Mouse (Mus musculus) ES-E14 (cell line): Measurements from ENCODE around the gene Chn2.

ENCODE experiments used
- CHD2 ChIP-seq: IDR thresholded peaks from 2 replicates; pipeline ENCODE4 v1.6.1; 2014; ENCODE audit warnings: mild to moderate bottlenecking, low read depth, low read length, inconsistent platforms
- MAFK ChIP-seq: IDR thresholded peaks from 2 replicates; pipeline ENCODE4 v1.6.1; 2014; ENCODE audit warnings: mild to moderate bottlenecking, low read depth, low read length, inconsistent platforms; ENCODE audit not compliant: insufficient read depth
- ZNF384 ChIP-seq: IDR thresholded peaks from 2 replicates; pipeline ENCODE4 v1.6.1; 2012; ENCODE audit warnings: low read depth, low read length, inconsistent platforms

DNA sequence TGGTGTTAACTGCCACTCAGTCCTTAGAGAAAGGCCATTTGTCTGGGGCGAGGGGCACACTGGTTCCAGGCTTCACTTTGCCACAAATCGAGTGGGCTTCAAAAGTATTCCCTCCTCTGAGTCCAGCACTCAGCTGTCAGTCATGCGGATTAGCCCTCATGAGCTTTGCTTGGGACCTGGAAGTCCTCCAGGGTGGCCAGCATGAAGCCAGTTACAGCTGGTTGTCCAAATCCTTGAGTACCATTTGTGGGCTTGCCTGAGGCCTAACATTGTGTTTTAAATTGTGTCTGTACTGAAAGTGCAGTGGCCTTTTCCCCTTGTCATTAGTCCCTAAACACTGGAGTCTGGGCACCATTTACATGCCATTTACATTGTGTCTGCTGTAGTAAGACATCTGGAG is 101.8 kb downstream of the Chn2 start:
- TF ChIP-seq ZNF384 = no peak
- TF ChIP-seq CHD2 = no peak
- no peak for TF ChIP-seq MAFK
